Comparison of ENCODE assay signal across 15 mouse cellular contexts in genomic region chr3:152605849-152606248, GRCm38 (mm10).
DNase-seq lines count a peak whose midpoint lies in the region; ATAC-seq and TF ChIP-seq lines count a peak whose summit lies in the region.
"Had no signal": no experiment of that assay in that cellular context is flagged by ENCODE, and none has a peak within 500 bp of the region (broad histone marks: within the 10 kb centered on the region; RNA-seq: fewer than 3 reads in every experiment).

No protein-coding gene starts in this region.

- peak; percentile 49 to 61 for DNase-seq in frontal cortex, postnatal 14 days (ENCODE audit: low spot score in 2 of 2)
- DNase-seq in left cerebral cortex, adult 2 months (ENCODE audit: extremely low spot score in 1 of 2, low spot score in 2 of 2): peak; percentile 66 to 70
- peak; percentile 39 for DNase-seq in right cerebral cortex, postnatal 14 days
- DNase-seq in urinary bladder, adult 2 months (ENCODE audit: low spot score): no peak
- DNase-seq in adrenal gland, postnatal 14 days: no peak
- DNase-seq: adrenal gland, postnatal 36 days; kidney, postnatal 14 days; lung, postnatal 10 days had no signal

- intact Hi-C loops in left cerebral cortex, adult 2 months (cut with DNase I): loop anchor here (5.0 kb wide), 1 partner anchor 61 kb away; the partner anchor contains the start of gene Ak5

- H3K9me3 ChIP-seq in hindbrain, embryonic 16.5 days (ENCODE audit: control insufficient read depth, low read length): no peaks in the 10 kb centered on the region
- H3K9me3 ChIP-seq in hindbrain, embryonic 12.5 days (replicated peaks): no peaks in the 10 kb centered on the region
- H3K9me3 ChIP-seq: hindbrain, embryonic 10.5 days; midbrain, embryonic 13.5 days had no signal

- no peaks in the 10 kb centered on the region for H3K4me1 ChIP-seq in hindbrain, embryonic 16.5 days (ENCODE audit: control insufficient read depth, insufficient read depth, low read depth, low read length)
- no peaks in the 10 kb centered on the region for H3K4me1 ChIP-seq in hindbrain, embryonic 12.5 days
- H3K4me1 ChIP-seq: midbrain, embryonic 13.5 days had no signal

- H3K36me3 ChIP-seq in hindbrain, embryonic 16.5 days (ENCODE audit: control insufficient read depth, insufficient read depth, low read length): no peaks in the 10 kb centered on the region
- H3K36me3 ChIP-seq in hindbrain, embryonic 12.5 days: no peaks in the 10 kb centered on the region
- H3K36me3 ChIP-seq: hindbrain, embryonic 10.5 days; midbrain, embryonic 13.5 days had no signal

- H3K9ac ChIP-seq in hindbrain, embryonic 16.5 days (ENCODE audit: low read depth, low read length): no peak overlapping the region
- H3K9ac ChIP-seq in hindbrain, embryonic 12.5 days: no peak overlapping the region
- H3K9ac ChIP-seq: midbrain, embryonic 13.5 days had no signal

- no peak overlapping the region for H3K4me2 ChIP-seq in hindbrain, embryonic 16.5 days (ENCODE audit: low read length)
- no peak overlapping the region for H3K4me2 ChIP-seq in hindbrain, embryonic 12.5 days (replicated peaks)
- H3K4me2 ChIP-seq: liver, embryonic 11.5 days; midbrain, embryonic 13.5 days had no signal

- no peaks in the 10 kb centered on the region for H3K27me3 ChIP-seq in hindbrain, embryonic 16.5 days (replicated peaks; ENCODE audit: control insufficient read depth, insufficient read depth, low read length)
- H3K27me3 ChIP-seq in hindbrain, embryonic 12.5 days: no peaks in the 10 kb centered on the region
- H3K27me3 ChIP-seq: CH12.LX; midbrain, embryonic 13.5 days had no signal

- no peak overlapping the region for H3K4me3 ChIP-seq in hindbrain, embryonic 16.5 days (ENCODE audit: low read length)
- H3K4me3 ChIP-seq in hindbrain, embryonic 12.5 days: no peak overlapping the region
- no peak overlapping the region for H3K4me3 ChIP-seq in left cerebral cortex, adult 2 months
- H3K4me3 ChIP-seq: hindbrain, embryonic 10.5 days; midbrain, embryonic 13.5 days had no signal

- H3K27ac ChIP-seq in hindbrain, embryonic 16.5 days (ENCODE audit: low read depth, low read length): no peak overlapping the region
- no peak overlapping the region for H3K27ac ChIP-seq in hindbrain, embryonic 12.5 days
- peak overlapping the region; percentile 82 for H3K27ac ChIP-seq in left cerebral cortex, adult 2 months
- H3K27ac ChIP-seq: hindbrain, embryonic 10.5 days; midbrain, embryonic 13.5 days had no signal

- peak; percentile 13; the same call in 1 of the 2 replicates for TF ChIP-seq CTCF in left cerebral cortex, adult 2 months (IDR thresholded peaks at IDR 0.05)

- 63% methylated on average over 11 of the region's 11 CpGs for WGBS in hindbrain, embryonic 16.5 days
- WGBS in hindbrain, embryonic 12.5 days: 72% methylated on average over 11 of the region's 11 CpGs

- ATAC-seq in hindbrain, embryonic 16.5 days: peak; percentile 30; the same call in 1 of the 2 replicates
- no peak for ATAC-seq in hindbrain, embryonic 12.5 days (ENCODE audit: low FRiP score)
- no peak for ATAC-seq in erythroid progenitor cell, adult 5-6 weeks (replicated peaks; ENCODE audit: low FRiP score, poor library complexity, severe bottlenecking)
- ATAC-seq: midbrain, embryonic 13.5 days had no signal

Comparison
In these comparisons a context has a peak if more than half of its experiments do, and no peak if none do; other contexts are left out.
1. DNase-seq: peak in frontal cortex, postnatal 14 days (2 of 2), left cerebral cortex, adult 2 months (2 of 2) and right cerebral cortex, postnatal 14 days (single experiment); none in urinary bladder, adult 2 months (single experiment) and adrenal gland, postnatal 14 days (single experiment).